Mouse (Mus musculus) neural tube, embryonic 11.5 days (tissue): ENCODE measurements around the gene Atoh8. TPM values are rescaled to one million over a fixed set of nuclear protein-coding genes. Genes with fewer than 3 reads are reported as not detected.

Experiments used
- ATAC-seq: fragments of 200-750 bp; cut with Nextera tagmentation; 2 replicates; pipeline ENCODE4 v1.8.0; 2017; ENCODE audit warnings: moderate number of reproducible peaks, mild to moderate bottlenecking, moderate TSS enrichment, moderate library complexity; ENCODE audit not compliant: insufficient read depth, low FRiP score, low TSS enrichment
- DNase-seq: peaks from one replicate; pipeline ENCODE4 v3.0.0-alpha.2; 2015; ENCODE audit warnings: low spot score
- H3K27ac ChIP-seq: fragments of 300-500 bp; sonication (generic); 2 replicates; pipeline ENCODE4 v1.5.1; 2014; ENCODE audit warnings: low read depth, mild to moderate bottlenecking, low read length
- H3K27me3 ChIP-seq: fragments of 300-500 bp; sonication (generic); 2 replicates; pipeline ENCODE4 v1.6.1; 2014; ENCODE audit warnings: mild to moderate bottlenecking, low read length, mixed read lengths; ENCODE audit not compliant: control insufficient read depth, insufficient read depth
- H3K36me3 ChIP-seq: fragments of 300-500 bp; sonication (generic); 2 replicates; pipeline ENCODE4 v1.6.1; 2014; ENCODE audit warnings: mild to moderate bottlenecking, low read length, moderate library complexity, mixed read lengths; ENCODE audit not compliant: control insufficient read depth, insufficient read depth
- H3K4me1 ChIP-seq: fragments of 300-500 bp; sonication (generic); 2 replicates; pipeline ENCODE4 v1.6.1; 2014; ENCODE audit warnings: low read length, mixed read lengths; ENCODE audit not compliant: control insufficient read depth, insufficient read depth
- H3K4me2 ChIP-seq: fragments of 300-500 bp; sonication (generic); 2 replicates; pipeline ENCODE4 v1.6.1; 2014; ENCODE audit warnings: low read depth, mild to moderate bottlenecking, moderate library complexity
- H3K4me3 ChIP-seq: fragments of 300-500 bp; sonication (generic); 2 replicates; pipeline ENCODE4 v1.5.1; 2014; ENCODE audit warnings: low read depth, low read length
- H3K9ac ChIP-seq: fragments of 300-500 bp; sonication (generic); 2 replicates; pipeline ENCODE4 v1.6.1; 2014; ENCODE audit warnings: mild to moderate bottlenecking, low read length
- H3K9me3 ChIP-seq: fragments of 300-500 bp; sonication (generic); 2 replicates; pipeline ENCODE4 v1.6.1; 2016; ENCODE audit warnings: low read length; ENCODE audit not compliant: control insufficient read depth
- WGBS: fragments of 180-500 bp; shearing (Covaris S2); extraction: QIAGEN DNeasy Blood & Tissue Kit; methylation state at CpG from one replicate; pipeline ENCODE4 v1.1.7; 2014; 5-methylcytosine and 5-hydroxymethylcytosine counted together
- polyA plus RNA-seq: library from polyadenylated mRNA; unstranded; fragments of >200 nt; fragmentation: Nextera tagmentation; extraction: Ambion mirVana; gene quantifications from 2 replicates; pipeline ENCODE4 v1.2.1, GENCODE M21; 2014

Atoh8 gene
- polyA plus RNA-seq, 1 experiment from 2014 or later, result 8.5 TPM

DNA sequence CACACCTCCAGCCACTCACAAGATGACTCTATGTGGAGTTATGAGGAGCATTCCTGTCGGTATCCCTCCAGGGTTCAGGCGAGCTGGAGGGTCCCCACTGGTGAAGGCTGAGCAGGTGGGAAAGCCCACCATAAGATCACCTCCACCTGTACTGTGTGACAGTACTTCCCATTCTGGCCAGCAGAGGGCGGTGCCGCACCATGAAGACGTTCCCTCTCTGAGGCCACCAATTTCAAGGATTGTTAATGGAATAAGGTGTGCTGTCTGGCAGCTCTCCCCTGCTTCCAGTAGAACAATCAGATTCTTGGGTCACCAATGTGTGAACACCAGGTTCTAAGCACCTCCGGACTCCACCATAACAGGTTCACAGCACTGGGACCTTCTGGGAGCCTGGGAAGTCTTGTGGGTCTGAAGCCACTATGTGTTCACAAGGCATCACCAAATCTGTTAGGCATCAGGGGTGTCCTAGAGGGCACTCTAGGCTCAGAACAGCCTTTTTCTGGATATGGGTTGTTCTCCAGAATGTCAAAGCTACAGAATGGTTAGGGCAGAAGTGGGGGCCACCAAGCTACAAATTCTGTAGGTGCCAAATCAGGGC is 49.4 kb downstream of the Atoh8 start:
- peak; percentile 83 for DNase-seq
- Histone ChIP-seq H3K36me3 (no peaks in the 10 kb centered on the region), H3K4me3 (no peak overlapping the region), H3K27me3 (peaks cover 9% of the 10 kb centered on the region; the same call in 1 of the 2 replicates), H3K4me1 (peaks cover 10% of the 10 kb centered on the region; the same call in 1 of the 2 replicates), H3K9ac (no peak overlapping the region), H3K27ac (no peak overlapping the region), H3K9me3 (no peaks in the 10 kb centered on the region), H3K4me2 (no peak overlapping the region)
- peak; percentile 71 for ATAC-seq
- 4% methylated on average over 6 of the region's 6 CpGs for WGBS

GRCm38 (mm10) chr6:72184576-72184975 is 50.8 kb downstream of the Atoh8 start:
- WGBS, result 89% methylated on average over 5 of the region's 5 CpGs
- no peak for DNase-seq
- no peaks in the 10 kb centered on the region for H3K9me3 ChIP-seq
- no peak overlapping the region for H3K4me2 ChIP-seq
- H3K4me3 ChIP-seq, result no peak overlapping the region
- peaks cover 8% of the 10 kb centered on the region; the same call in 1 of the 2 replicates for H3K4me1 ChIP-seq
- H3K36me3 ChIP-seq, result no peaks in the 10 kb centered on the region
- H3K27me3 ChIP-seq, result peaks cover 9% of the 10 kb centered on the region; the same call in 1 of the 2 replicates
- H3K9ac ChIP-seq, result no peak overlapping the region
- no peak for ATAC-seq
- no peak overlapping the region for H3K27ac ChIP-seq

GRCm38 (mm10) chr6:72179562-72180502 is 55.5 kb downstream of the Atoh8 start:
- no peak overlapping the region for H3K4me2 ChIP-seq
- DNase-seq (no peak), ATAC-seq (no peak)
- no peaks in the 10 kb centered on the region for H3K36me3 ChIP-seq
- no peak overlapping the region for H3K27ac ChIP-seq
- H3K4me3 ChIP-seq, result no peak overlapping the region
- no peaks in the 10 kb centered on the region for H3K9me3 ChIP-seq
- WGBS, result 82% methylated on average over 12 of the region's 12 CpGs
- H3K27me3 ChIP-seq, result no peaks in the 10 kb centered on the region
- no peak overlapping the region for H3K9ac ChIP-seq
- H3K4me1 ChIP-seq, result no peaks in the 10 kb centered on the region

GRCm38 (mm10) chr6:72179006-72179405 is 56.4 kb downstream of the Atoh8 start:
- ATAC-seq, result no peak
- H3K9me3 ChIP-seq, result no peaks in the 10 kb centered on the region
- WGBS, result 92% methylated on average over 3 of the region's 3 CpGs

GRCm38 (mm10) chr6:72177417-72177816 is 58.0 kb downstream of the Atoh8 start:
- 75% methylated on average over 3 of the region's 3 CpGs for WGBS
- Histone ChIP-seq H3K36me3 (no peaks in the 10 kb centered on the region), H3K9me3 (no peaks in the 10 kb centered on the region)

More at GRCm38 (mm10) chr6:72179006-72179405, 56.4 kb downstream of the Atoh8 start:
- no peak overlapping the region for H3K4me3 ChIP-seq
- no peaks in the 10 kb centered on the region for H3K27me3 ChIP-seq
- H3K9ac ChIP-seq, result no peak overlapping the region
- H3K4me2 ChIP-seq, result no peak overlapping the region
- no peaks in the 10 kb centered on the region for H3K36me3 ChIP-seq
- no peak for DNase-seq
- no peak overlapping the region for H3K27ac ChIP-seq
- no peaks in the 10 kb centered on the region for H3K4me1 ChIP-seq

DNA sequence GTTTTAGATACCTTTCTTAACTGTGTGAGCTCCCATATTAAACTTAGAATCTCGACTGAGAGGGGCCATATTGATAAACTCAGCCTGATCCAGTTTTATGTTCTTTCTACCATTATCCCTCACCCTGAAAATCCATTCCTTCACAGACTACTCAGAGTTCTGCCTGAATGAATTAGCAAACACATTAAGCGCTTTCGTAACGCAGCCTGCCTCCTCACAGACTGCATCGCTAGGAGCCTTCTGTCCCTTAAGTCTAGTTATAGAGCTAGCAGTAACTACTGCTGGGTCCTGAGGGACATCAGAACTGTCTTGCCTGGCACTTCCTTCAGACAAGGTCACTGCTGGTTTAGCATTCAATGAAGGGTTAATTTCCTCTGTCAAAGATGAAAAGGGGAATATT is 59.4 kb downstream of the Atoh8 start:
- Histone ChIP-seq H3K27me3 (no peaks in the 10 kb centered on the region), H3K4me2 (no peak overlapping the region), H3K4me3 (no peak overlapping the region), H3K9me3 (no peaks in the 10 kb centered on the region), H3K9ac (no peak overlapping the region), H3K36me3 (no peaks in the 10 kb centered on the region), H3K27ac (no peak overlapping the region), H3K4me1 (no peaks in the 10 kb centered on the region)
- 78% methylated on average over 5 of the region's 5 CpGs for WGBS
- no peak for ATAC-seq
- no peak for DNase-seq

More at GRCm38 (mm10) chr6:72177417-72177816, 58.0 kb downstream of the Atoh8 start:
- no peaks in the 10 kb centered on the region for H3K27me3 ChIP-seq
- DNase-seq, result no peak
- H3K4me3 ChIP-seq, result no peak overlapping the region
- H3K4me1 ChIP-seq, result no peaks in the 10 kb centered on the region
- no peak overlapping the region for H3K27ac ChIP-seq
- no peak for ATAC-seq
- no peak overlapping the region for H3K9ac ChIP-seq
- no peak overlapping the region for H3K4me2 ChIP-seq

- H3K4me2 ChIP-seq, result no peak overlapping the region
- 52% methylated on average over 3 of the region's 3 CpGs for WGBS
- ATAC-seq, result no peak
- H3K4me3 ChIP-seq, result no peak overlapping the region
- H3K9ac ChIP-seq, result no peak overlapping the region
- no peak for DNase-seq
- no peaks in the 10 kb centered on the region for H3K36me3 ChIP-seq
- no peaks in the 10 kb centered on the region for H3K27me3 ChIP-seq
- no peaks in the 10 kb centered on the region for H3K4me1 ChIP-seq
- no peaks in the 10 kb centered on the region for H3K9me3 ChIP-seq
- H3K27ac ChIP-seq, result no peak overlapping the region
These were observed 60.0 kb downstream of the Atoh8 start for GRCm38 (mm10) chr6:72175419-72175818.

DNA sequence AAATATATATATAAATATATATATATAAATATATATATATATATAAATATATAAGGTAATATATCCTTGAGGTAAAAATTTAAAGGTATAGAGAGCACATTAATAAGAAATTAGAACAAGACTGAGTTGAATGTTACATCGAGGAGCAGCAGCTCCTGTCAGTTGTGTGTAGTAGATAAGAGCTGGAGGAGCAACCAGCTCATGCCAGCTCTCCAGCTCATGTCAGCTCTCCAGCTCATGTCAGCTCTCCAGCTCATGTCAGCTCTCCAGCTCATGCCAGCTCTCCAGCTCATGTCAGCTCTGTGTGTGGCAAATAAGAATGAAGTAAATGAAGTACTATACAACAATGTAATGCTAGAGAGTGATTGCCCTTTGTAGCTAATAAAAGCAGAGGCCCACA is 62.0 kb downstream of the Atoh8 start:
- no peak for DNase-seq
- Histone ChIP-seq H3K36me3 (no peaks in the 10 kb centered on the region), H3K4me2 (no peak overlapping the region), H3K9me3 (no peaks in the 10 kb centered on the region), H3K9ac (no peak overlapping the region), H3K4me1 (no peaks in the 10 kb centered on the region), H3K27ac (no peak overlapping the region), H3K4me3 (no peak overlapping the region), H3K27me3 (no peaks in the 10 kb centered on the region)
- ATAC-seq, result no peak
- 95% methylated on average over 1 of the region's 1 CpGs for whole genome bisulfite sequencing
